Mouse (Mus musculus): ENCODE data around the gene Grm4. TPM values are rescaled to one million over a fixed set of nuclear protein-coding genes. Genes with fewer than 3 reads are reported as not detected.

Gene Grm4
- under 1 TPM in 1 of 3 experiments, not detected in 2; 0.09 TPM for polyA plus RNA-seq (2017; shearing (Covaris generic))

DNA sequence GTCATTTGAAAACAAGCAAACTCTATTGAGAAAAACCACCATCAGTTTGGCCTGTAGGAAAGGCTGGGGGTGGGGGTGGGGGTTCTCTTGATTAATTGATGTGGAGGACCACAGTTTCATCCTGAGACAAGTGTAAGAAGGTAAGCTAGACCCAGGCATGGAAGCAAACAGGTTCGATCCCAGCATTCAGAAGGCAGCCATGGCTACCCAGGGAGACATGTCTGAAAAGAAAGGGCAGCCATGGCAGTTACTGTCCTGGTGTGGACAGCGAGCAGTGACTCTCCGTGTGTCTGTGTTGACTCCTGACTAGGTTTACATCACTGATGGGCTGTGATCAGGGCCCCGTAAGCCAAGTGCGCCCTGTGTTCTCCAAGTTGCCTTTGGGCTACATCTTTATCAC is at the start of gene Grm4:
Grm4 (minus strand) TSS at position 101 of the 400 bp plus-strand sequence.
- ATAC-seq = no peak

DNA sequence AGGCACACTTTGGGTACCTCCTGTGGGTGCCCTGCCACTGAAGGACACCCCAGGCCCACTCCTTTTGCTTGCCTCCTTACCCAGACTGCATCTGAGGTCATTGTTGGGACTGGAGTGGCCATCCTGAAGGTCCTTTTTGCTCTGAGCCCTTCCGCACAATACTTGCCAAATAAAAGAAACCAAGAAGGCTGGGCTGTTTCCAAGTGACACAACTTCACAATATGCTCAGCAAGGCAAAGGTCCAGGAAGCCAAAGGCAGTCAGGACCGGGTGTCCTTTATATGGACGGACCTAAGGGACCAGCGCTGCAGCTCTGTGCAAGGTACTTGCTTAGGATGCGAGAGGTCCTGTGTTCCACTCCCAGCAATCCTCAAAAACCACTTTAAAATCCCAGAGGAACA is 47.0 kb upstream of the Grm4 start:
- no peak for ATAC-seq

- ATAC-seq = no peak
These were observed 44.7 kb upstream of the Grm4 start for GRCm38 (mm10) chr17:27565942-27566267.

DNA sequence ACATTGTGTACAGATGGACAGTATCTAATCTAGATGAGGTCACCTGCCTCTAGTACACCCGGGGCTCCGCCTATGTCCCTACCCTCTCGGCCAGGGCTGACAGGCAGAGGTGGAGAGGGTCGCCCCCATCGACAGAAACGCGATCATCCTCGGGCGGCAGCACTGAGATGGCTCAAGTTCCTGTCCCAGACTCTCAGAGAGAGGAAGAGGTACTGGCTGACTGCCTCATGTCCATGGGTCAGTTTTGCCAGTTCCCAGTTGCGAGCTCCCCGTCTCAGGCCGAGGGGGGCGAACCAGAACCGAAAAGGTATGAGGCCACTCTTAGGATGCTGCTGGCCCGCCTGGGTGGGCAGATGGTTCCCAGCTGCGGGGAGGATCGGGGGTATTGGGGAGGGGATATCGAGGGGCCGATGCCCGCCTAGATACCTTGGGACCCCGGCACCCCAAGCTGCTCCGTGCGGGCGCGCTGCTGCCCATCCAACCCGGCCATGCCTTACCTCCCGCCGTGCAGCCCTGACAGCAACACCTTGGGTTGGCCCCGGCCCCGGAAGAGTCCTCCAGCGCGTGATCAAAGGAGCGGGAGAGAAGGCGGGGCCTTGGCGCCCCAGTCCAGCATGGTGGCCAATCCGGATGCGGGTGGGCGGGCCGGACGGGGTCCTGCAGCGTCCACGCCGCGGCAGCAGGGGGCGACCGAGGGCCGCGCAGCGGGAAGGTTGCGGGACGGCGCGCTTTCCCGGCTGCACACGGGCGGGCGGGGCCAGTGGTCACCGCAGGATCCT is 44.1 kb upstream of the Grm4 start, which contains the start of gene AI413582:
AI413582 (minus strand) TSS at position 594 of the 779 bp plus-strand sequence.
- ATAC-seq = peak; percentile 99

GRCm38 (mm10) chr17:27564391-27565162 is 43.4 kb upstream of the Grm4 start:
- no peak for ATAC-seq

GRCm38 (mm10) chr17:27563771-27564244 is 42.6 kb upstream of the Grm4 start:
- no peak for ATAC-seq

DNA sequence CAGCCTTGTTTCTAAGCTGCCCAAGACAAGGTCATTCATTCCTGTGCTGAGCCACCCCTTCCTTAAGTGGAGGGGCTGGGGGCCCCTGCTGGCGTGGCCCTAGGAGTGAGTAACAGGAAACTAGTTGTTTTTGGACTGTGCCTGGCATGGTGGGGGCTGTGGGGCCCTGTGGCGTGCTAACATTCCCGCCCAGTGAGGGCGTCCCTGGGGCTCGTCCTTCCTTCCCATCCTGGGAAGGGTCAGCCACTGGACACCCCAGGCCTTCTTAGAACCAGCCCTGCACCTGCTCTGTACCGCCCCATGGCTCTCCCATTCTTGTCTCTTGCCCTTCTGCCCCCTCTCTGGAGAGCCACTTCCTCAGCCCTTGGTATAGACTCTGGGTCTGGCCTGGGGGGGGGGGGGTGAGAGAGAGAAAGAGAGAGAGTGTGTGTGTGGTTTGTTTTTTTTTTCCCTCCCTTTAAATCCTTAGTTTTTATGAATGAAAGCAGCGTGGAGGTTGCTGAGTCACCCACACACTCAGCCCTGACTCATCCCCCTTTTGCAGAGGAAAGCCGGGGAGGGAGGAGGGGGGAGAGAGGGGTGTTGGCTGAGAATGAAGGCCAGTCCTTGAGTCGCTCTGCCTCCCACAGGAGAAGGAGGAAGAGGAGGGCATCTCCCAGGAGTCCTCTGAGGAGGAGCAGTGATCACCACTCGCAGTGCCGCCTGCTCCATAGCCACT is 40.8 kb upstream of the Grm4 start:
- ATAC-seq = no peak

GRCm38 (mm10) chr17:27560926-27561480 is 39.8 kb upstream of the Grm4 start:
- no peak for ATAC-seq

- no peak for ATAC-seq
These were observed 38.4 kb upstream of the Grm4 start for GRCm38 (mm10) chr17:27559596-27559995.

- no peak for ATAC-seq
These were observed 37.6 kb upstream of the Grm4 start for GRCm38 (mm10) chr17:27558845-27559244.

DNA sequence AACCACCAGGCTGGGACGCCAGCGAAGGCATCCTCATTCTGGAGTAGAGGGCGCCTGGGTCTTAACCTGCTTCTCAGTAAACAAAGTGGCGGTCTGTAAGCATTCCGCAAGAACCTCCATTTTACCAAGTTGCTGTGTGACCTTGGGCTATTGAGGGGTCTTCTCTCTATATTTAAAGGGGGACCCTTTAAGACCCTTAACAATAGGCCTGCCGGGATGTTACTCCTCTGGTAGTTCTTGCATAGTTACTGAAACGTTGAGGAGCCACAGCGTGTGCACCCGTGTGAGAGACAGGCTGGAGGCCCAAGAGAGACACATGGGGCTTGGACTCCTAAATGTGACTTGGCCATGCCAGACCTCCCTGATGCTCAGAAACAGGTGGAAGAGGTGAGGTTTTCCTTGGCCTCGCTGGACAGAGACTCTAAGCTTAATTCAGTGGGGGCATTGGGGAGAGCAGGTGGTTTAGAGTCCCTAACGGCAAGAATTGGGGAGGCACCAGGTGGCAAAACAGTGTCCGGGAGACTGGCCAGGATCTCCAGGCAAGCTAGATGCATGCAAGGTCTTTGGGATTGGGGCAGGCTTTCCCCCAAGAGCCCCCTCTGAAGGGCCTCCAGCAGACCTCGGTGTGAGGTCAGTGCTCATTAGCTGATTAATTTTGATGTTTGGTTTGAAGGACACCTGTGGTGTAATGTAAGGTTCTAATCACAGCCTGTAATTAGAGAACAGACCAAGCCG is 36.9 kb upstream of the Grm4 start:
- ATAC-seq = no peak

GRCm38 (mm10) chr17:27557181-27557926 is 36.2 kb upstream of the Grm4 start:
- peak; percentile 28 for ATAC-seq

GRCm38 (mm10) chr17:27556315-27557011 is 35.3 kb upstream of the Grm4 start, which contains the start of gene Hmga1:
Gene Hmga1, plus strand, starts transcription at chr17:27556497.
- ATAC-seq = peak; percentile 67

DNA sequence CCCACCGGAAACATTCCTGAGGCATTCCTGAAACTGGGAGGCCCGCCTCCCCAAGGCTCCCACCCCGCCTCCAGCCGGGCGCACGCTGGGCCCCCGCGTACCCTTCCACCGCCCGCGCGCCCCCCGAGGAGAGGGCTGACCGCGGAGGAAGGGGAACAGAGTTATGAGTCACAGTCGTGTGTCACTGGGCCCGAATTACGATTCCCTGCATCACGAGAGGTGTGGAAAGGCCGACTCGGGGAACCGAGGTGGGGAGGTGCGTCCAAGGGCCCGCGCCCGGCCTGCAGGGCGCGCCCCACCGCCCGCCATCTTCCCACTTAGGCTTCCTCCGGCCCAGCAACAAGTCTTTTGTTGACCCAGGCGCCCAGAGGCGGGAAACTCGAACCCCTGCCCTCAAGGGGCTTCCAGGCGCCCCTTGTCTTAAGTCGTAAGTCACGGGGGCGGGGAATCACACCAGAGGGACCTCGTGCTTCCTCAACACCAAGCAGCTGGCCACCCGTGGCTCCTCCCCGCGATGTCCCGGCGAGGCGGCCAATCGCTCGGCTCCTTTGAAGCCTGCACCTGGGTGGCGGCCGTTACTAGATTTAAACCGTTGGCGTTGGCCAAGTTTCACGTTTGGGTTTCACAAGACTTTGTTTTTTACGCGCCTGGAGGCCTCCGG is 34.4 kb upstream of the Grm4 start:
- ATAC-seq = peak; percentile 18

GRCm38 (mm10) chr17:27555075-27555511 is 33.9 kb upstream of the Grm4 start:
- no peak for ATAC-seq

DNA sequence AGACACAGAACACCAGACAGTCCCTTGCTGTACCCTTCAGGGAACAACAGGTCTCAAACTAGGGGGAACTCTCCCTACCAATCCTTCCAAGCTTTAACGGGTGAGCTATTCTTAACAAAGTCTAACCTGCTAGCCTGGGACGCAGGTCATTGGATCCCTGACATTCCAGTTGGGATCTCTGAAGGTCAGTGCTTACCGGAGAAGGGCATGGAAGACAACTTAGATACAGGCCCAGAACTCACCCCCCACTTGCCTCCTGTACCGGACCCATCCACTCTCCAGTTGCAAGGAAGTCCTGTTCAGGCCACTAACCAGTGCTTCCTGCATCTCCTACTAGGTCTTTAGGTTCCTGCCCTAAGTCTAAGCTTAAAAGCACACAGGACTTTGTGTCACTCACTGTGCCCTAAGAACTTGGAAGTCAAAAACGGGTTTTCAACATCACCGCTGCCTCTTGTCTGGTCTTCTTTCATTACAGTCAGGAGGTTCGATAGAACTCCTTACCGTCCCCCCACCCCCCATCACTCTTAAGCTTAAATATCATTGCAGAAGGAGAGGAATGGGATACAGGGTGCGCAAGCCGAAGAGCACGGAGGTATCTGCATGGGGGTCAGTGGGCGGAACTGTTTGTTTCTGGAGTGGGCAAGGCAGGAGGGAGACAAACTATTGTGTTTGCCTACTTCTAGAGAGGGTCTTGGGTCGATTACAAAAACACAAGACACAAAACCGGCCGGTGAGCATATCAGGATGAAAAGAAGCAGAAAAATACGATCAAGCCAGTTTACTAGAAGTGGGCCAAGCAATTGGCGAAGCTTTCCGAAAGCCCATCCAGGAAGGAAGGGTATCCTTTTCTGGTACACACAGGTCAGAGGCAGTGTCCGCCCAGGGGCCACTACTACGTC is 33.1 kb upstream of the Grm4 start:
- no peak for ATAC-seq

- no peak for ATAC-seq
These were observed 31.3 kb upstream of the Grm4 start for GRCm38 (mm10) chr17:27552215-27553201.
